Mouse (Mus musculus): ENCODE measurements around the gene Bod1l.
A peak's percentile ranks its signal among the peaks of the same experiment; 100 is the strongest.

Bod1l gene

GRCm38 (mm10) chr5:41844147-41844529 is at the start of gene Bod1l:
Gene Bod1l, minus strand, starts transcription at chr5:41844315.
- DNase-seq (ENCODE audit: inconsistent ontology term) = peak; percentile 98

DNA sequence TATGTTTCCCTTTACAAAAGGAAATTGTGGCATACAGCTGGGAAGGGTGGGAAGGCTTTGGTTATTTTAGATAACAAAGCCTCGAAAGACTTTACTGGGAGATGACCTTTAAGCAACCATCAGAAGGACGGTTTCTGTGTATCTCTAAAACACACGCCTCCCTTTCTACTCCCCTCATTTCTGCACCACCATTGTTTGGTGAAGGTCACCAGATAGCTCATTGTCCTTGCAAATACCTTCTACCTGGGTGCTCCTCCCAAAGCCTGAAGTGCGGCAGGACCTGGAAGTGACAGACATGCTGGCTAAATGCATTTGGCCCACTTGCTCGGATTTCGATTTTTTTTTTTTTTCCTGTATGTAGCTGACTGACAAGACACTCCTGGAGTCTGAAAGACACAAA is 49.2 kb upstream of the Bod1l start:
- no peak for DNase-seq (ENCODE audit: inconsistent ontology term)

- DNase-seq (ENCODE audit: inconsistent ontology term) = peak; percentile 6
Measured at GRCm38 (mm10) chr5:41890871-41891270, 46.8 kb upstream of the Bod1l start.

DNA sequence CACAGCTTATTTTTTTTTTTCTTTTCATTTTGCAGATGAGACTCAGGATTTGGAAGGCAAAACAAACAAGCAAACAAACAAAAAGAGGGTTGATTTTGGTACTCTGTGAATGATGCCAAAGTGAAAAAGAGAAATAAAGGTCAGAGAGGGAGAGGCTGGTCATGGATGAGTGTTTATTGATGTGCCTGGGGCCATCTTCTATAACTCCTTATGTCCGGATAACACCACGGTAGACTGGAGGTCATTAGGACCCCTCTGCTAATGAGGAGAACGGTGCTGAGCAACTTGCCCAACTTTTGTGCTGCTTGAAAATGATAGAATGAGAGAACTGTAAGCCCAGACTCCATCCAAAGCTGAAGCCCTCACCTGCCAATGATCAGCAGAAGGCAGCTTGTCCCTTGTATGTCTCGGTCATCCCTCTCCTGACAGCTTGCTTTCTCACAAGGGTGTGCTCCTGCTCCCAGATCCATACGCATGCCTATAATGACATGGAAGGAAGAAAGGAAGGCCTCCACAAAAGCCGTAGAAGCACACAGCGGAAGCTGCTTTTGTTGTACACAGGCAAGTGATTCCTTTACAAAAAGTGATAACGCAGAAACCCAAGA is 45.2 kb upstream of the Bod1l start:
- no peak for DNase-seq (ENCODE audit: inconsistent ontology term)

DNA sequence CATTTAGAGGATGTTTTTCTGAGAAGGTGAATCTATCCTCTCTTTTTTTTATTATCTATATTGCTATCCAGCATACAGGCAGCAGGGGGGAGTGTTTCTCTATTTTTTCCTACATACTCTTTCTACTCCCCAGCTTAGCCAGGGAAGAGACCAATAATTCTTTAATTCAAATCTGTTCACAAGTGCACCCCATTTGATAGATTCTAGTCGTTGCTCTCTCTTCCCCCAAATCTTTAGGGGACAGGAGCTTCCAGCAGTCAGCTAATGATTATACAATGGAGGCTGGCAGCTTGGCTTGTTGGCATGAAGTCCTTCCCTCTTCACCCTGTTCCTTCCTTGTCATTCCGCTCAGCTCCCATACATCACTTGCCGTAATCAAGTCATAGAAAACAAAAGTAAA is 44.7 kb upstream of the Bod1l start:
- DNase-seq (ENCODE audit: inconsistent ontology term) = peak; percentile 39

GRCm38 (mm10) chr5:41887738-41888137 is 43.6 kb upstream of the Bod1l start:
- peak; percentile 71 for DNase-seq (ENCODE audit: inconsistent ontology term)

- peak; percentile 13 for DNase-seq (ENCODE audit: inconsistent ontology term)
Measured at GRCm38 (mm10) chr5:41884563-41884962, 40.4 kb upstream of the Bod1l start.

GRCm38 (mm10) chr5:41871164-41871563 is 27.0 kb upstream of the Bod1l start:
- peak; percentile 60 for DNase-seq (ENCODE audit: inconsistent ontology term)

DNA sequence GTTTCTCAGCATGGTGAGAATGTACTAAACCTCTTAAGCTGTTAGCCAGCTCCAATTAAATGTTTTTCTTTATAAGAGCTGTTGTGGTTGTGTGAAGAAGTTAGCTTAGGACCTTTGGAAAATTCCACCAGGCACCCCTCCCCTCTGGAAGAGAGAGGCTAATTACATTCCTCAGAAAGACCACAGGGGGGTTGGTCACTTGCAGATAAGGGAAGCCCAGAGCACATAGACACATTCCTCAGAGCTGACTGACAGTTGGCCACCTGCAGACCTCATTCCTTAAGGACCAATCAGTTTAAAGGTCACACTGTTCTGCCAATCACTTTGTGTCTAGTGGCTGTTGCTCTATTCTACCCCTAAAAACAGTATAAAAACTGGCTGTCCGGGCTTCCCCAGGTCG is 11.7 kb upstream of the Bod1l start:
- DNase-seq (ENCODE audit: inconsistent ontology term) = peak; percentile 39

DNA sequence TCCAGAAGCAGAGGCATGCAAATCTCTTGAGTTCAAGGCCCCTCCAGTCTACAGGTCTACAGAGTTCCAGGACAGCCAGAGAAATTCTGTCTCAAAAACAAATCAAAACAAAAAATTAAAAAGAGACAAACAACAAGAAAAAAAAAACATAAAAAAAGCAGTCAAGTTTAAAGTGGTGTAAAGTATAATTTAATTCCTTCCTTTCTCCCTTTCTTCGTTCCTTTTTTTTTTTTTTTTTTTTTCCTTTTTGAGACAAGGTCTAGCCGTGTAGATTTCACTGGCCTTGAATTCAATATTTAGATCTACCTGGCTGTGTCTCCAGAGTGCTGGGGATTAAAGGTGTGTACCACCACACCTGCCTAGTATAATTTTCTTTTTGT is 1.4 kb upstream of the Bod1l start:
- DNase-seq (ENCODE audit: inconsistent ontology term) = no peak

GRCm38 (mm10) chr5:41844820-41845557 is 874 bp upstream of the Bod1l start:
- peak; percentile 59 for DNase-seq (ENCODE audit: inconsistent ontology term)

GRCm38 (mm10) chr5:41843419-41844146 is 532 bp downstream of the Bod1l start:
- DNase-seq (ENCODE audit: inconsistent ontology term) = peak; percentile 29

- DNase-seq (ENCODE audit: inconsistent ontology term) = peak; percentile 9
Measured at GRCm38 (mm10) chr5:41842681-41843080, 1.4 kb downstream of the Bod1l start.

DNA sequence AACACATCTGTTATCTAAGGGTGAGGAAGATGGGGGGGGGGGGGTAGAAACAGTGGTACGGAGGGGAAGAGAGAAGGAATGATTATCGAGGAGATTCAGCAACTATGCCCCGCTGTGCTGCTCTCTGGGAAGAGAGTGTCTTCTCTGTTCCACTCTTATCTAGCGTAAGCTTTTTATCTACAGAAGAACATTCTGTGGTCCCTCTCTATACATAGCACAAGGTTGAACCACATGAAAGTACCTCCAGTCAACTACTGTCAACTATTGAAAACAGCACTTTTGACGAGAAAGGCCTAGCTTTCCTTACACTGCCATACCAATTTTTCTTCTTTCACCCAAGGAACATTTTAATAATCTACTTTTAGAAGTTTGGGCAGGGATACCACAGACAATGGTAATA is 2.4 kb downstream of the Bod1l start:
- DNase-seq (ENCODE audit: inconsistent ontology term) = no peak

DNA sequence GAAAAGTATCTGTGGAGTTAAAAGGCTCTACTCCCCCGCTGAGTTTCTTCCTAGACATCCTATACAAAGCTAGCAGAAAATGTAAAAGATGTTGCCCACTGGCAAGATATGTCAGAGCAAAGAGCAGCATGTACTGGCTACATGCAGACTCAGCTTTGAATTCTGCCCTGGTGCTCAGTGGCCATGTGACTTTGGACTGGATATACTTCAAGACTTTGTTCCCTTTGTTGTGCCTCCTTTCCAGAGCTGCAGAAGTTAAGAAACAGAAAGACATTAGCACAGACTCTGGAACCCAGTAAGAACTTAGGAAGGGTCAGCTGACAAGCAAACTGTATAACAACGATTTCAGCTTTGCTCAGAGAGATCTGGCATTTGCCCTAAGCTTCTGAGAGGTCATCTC is 14.0 kb downstream of the Bod1l start:
- no peak for DNase-seq (ENCODE audit: inconsistent ontology term)

DNA sequence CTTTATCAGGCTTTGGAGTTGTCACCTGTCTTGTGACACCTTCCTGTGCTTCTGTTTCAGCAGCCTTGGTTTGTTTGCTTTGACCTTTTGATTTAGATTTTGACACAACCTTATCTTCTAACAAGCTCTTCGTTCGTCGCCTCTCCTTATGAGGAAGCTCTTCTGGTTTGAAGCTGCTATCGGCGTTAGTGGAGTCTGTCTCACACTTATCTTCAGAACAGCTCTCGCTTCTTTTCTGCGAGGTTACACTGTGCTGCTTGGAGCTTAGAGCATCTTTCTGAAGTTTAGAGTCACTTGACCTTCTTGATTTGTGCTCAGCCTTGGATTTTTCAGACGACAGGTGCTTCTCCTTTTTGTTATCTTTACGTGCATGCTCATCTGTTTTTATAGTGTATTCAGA is 23.0 kb downstream of the Bod1l start:
- no peak for DNase-seq (ENCODE audit: inconsistent ontology term)

DNA sequence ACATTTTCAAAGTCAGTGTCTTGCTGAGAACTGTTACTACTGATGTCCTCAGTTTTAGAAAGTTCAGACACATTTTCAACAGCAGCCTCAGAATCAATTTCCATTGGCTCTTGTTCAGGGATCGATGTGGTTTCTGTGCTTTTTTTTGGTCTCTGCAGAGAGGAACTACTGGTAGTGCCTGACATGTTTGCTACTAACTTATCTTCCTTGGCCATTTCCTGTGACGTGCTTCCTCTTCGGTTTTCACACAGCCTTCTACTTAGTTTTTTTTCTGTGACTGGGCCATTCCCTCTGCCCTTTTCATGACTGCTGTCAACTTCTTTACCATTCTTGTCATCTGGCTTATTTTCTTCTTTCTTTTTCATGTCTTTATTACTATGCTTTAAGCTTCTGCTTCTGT is 23.6 kb downstream of the Bod1l start:
- no peak for DNase-seq (ENCODE audit: inconsistent ontology term)

- no peak for DNase-seq (ENCODE audit: inconsistent ontology term)
Measured at GRCm38 (mm10) chr5:41812516-41812915, 31.6 kb downstream of the Bod1l start.

GRCm38 (mm10) chr5:41811279-41811678 is 32.8 kb downstream of the Bod1l start:
- DNase-seq (ENCODE audit: inconsistent ontology term) = no peak

DNA sequence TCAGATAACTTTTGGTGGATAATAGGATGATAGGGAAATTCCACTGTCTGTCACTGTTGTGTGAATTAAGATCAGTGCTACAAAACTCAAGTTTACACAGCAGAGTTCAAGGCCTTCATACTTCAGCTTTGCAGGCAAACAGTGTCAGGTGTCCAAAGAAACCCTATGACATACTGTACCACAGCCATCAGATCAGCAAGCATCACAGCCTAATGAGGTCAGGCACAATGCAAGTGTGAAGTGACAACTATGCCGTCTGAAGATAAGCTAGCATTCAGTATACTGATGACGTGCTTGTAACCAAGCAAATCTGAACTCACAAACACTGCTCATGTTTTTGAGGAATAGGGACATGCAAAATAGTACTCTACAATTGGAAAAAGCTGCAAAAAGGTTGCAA is 36.7 kb downstream of the Bod1l start:
- DNase-seq (ENCODE audit: inconsistent ontology term) = no peak

- no peak for DNase-seq (ENCODE audit: inconsistent ontology term)
Measured at GRCm38 (mm10) chr5:41806176-41806575, 37.9 kb downstream of the Bod1l start.

DNA sequence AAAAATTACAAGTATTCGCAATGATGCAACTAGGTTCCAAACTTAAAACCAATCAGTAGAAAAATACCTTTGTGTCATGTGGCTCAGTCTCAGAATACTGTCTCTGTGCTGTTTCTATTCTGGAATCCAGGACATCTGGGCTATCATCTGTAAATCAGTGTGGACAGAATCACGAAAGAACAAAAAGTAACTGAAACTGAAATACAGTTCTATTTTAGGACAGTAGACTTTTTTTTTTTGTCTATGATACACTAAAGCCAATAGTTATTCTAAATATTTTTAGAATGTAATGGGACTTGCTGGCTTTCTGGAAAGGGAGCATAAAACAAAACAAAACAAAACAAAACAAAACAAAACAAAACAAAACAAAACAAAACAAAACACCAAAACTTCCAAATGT is 39.0 kb downstream of the Bod1l start:
- no peak for DNase-seq (ENCODE audit: inconsistent ontology term)

DNA sequence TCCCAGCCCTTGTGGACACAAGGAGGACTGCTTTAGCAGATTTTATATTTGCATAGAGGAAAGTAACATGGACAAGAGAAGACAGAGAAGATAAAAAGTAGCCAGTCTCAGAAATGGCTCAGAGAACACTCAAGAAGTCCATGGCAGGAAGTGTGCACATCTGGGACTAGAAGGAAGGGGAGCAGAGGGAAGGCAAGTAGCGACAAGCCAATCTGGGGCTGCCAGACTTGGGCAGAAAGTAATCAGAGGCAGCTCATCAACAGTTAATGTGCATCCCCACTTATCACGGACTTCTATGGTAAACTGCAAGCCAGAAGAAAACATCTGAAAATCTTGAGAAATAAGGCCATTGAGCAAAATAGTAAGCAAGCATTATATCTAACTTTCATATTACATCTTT is 39.5 kb downstream of the Bod1l start:
- DNase-seq (ENCODE audit: inconsistent ontology term) = no peak

Data from Muller cell, postnatal 12 days (primary cell).